Mouse (Mus musculus) MEL (cell line): Measurements from ENCODE around the gene Zdhhc12. TPM values are rescaled to one million over a fixed set of nuclear protein-coding genes. Genes with fewer than 3 reads are reported as not detected.

Experiments used
- DNase-seq: peaks from one replicate; pipeline ENCODE4 v3.0.0; 2011; ENCODE audit warnings: low read depth, low spot score
- H3K27ac ChIP-seq: 2 replicates; pipeline ENCODE4 v1.5.1; 2012; ENCODE audit warnings: low read depth, mild to moderate bottlenecking, control low read depth, low read length, moderate library complexity; ENCODE audit not compliant: control insufficient read depth
- H3K27me3 ChIP-seq, 2 experiments: fragments of 150-350 bp in 1 of 2; sonication (generic) in 1 of 2; 2 replicates each; pipeline ENCODE4 v1.6.1; 2012; ENCODE audit warnings: low read length in 2 of 2, mild to moderate bottlenecking in 2 of 2, improper control_type of control experiment in 1 of 2, moderate library complexity in 1 of 2; ENCODE audit not compliant: insufficient read depth in 2 of 2, control insufficient read depth in 1 of 2
- H3K36me3 ChIP-seq, 2 experiments: 2 replicates each; pipeline ENCODE4 v1.6.1; 2012 to 2014; ENCODE audit warnings: low read length in 2 of 2, improper control_type of control experiment in 1 of 2, inconsistent platforms in 1 of 2, mild to moderate bottlenecking in 1 of 2; ENCODE audit not compliant: insufficient read depth in 2 of 2, control insufficient read depth in 1 of 2
- H3K4me1 ChIP-seq, 2 experiments: fragments of 150-350 bp in 1 of 2; sonication (generic) in 1 of 2; 2 replicates each; pipeline ENCODE4 v1.6.1; 2012; ENCODE audit warnings: low read length in 2 of 2, improper control_type of control experiment in 1 of 2, mild to moderate bottlenecking in 1 of 2; ENCODE audit not compliant: insufficient read depth in 2 of 2, control insufficient read depth in 1 of 2
- H3K4me3 ChIP-seq, 2 experiments: fragments of 150-350 bp in 1 of 2; sonication (generic) in 1 of 2; 2 replicates each; pipeline ENCODE4 v1.5.1; 2012; ENCODE audit warnings: low read depth in 2 of 2, low read length in 2 of 2, mild to moderate bottlenecking in 2 of 2, moderate library complexity in 2 of 2, control low read depth in 1 of 2, improper control_type of control experiment in 1 of 2; ENCODE audit not compliant: control insufficient read depth in 1 of 2, insufficient read depth in 1 of 2
- H3K79me2 ChIP-seq: 2 replicates; pipeline ENCODE4 v1.6.1; 2012; ENCODE audit warnings: mild to moderate bottlenecking, low read length, moderate library complexity; ENCODE audit not compliant: control insufficient read depth, poor library complexity, insufficient read depth
- H3K9ac ChIP-seq: 2 replicates; pipeline ENCODE4 v1.6.1; 2012; ENCODE audit warnings: low read depth, mild to moderate bottlenecking, control low read depth, low read length, moderate library complexity; ENCODE audit not compliant: control insufficient read depth, poor library complexity, severe bottlenecking
- H3K9me3 ChIP-seq: fragments of 150-350 bp; sonication (generic); replicated peaks from 2 replicates; pipeline ENCODE4 v1.6.1; 2012; ENCODE audit warnings: mild to moderate bottlenecking, low read length, improper control_type of control experiment, moderate library complexity; ENCODE audit not compliant: insufficient read depth
- BHLHE40 ChIP-seq: IDR thresholded peaks from 2 replicates; pipeline ENCODE4 v1.6.1; 2012; ENCODE audit warnings: low read depth, mild to moderate bottlenecking, inconsistent platforms, low read length, improper control_type of control experiment, borderline replicate concordance
- CHD1 ChIP-seq: IDR thresholded peaks from 2 replicates; pipeline ENCODE4 v1.6.1; 2012; ENCODE audit warnings: low read depth, mild to moderate bottlenecking, inconsistent platforms, low read length, improper control_type of control experiment
- CHD2 ChIP-seq: IDR thresholded peaks from 2 replicates; pipeline ENCODE4 v1.6.1; 2011; ENCODE audit warnings: low read length, improper control_type of control experiment
- CTCF ChIP-seq, 3 experiments: IDR thresholded peaks in 2 of 3; conservative IDR thresholded peaks in 1 of 3; 2 replicates each; pipeline ENCODE4 v1.5.1; 2011 to 2012; ENCODE audit warnings: low read length in 3 of 3, low read depth in 2 of 3, mild to moderate bottlenecking in 2 of 3, improper control_type of control experiment in 1 of 3, inconsistent platforms in 1 of 3, mixed read lengths in 1 of 3, moderate library complexity in 1 of 3; ENCODE audit not compliant: control insufficient read depth in 1 of 3, insufficient read depth in 1 of 3, poor library complexity in 1 of 3, severe bottlenecking in 1 of 3
- EP300 ChIP-seq, 2 experiments: IDR thresholded peaks; 2 replicates each; pipeline ENCODE4 v1.6.1; 2011; ENCODE audit warnings: improper control_type of control experiment in 2 of 2, low read length in 2 of 2, low read depth in 1 of 2, mild to moderate bottlenecking in 1 of 2
- GABPA ChIP-seq: IDR thresholded peaks from 2 replicates; pipeline ENCODE4 v1.6.1; 2012; ENCODE audit warnings: low read depth, mild to moderate bottlenecking, inconsistent platforms, low read length, improper control_type of control experiment, moderate library complexity
- GATA1 ChIP-seq: IDR thresholded peaks from 2 replicates; pipeline ENCODE4 v1.6.1; 2011; ENCODE audit warnings: low read depth, low read length, improper control_type of control experiment
- HCFC1 ChIP-seq: IDR thresholded peaks from 2 replicates; pipeline ENCODE4 v1.6.1; 2012; ENCODE audit warnings: low read depth, mild to moderate bottlenecking, inconsistent platforms, low read length, improper control_type of control experiment, moderate library complexity
- JUND ChIP-seq: IDR thresholded peaks from 2 replicates; pipeline ENCODE4 v1.6.1; 2011; ENCODE audit warnings: low read depth, mild to moderate bottlenecking, improper control_type of control experiment, low read length
- KAT2A ChIP-seq: conservative IDR thresholded peaks from 2 replicates; pipeline ENCODE4 v1.6.1; 2012; ENCODE audit warnings: low read depth, low read length, improper control_type of control experiment, inconsistent platforms
- MAZ ChIP-seq: IDR thresholded peaks from 2 replicates; pipeline ENCODE4 v1.6.1; 2012; ENCODE audit warnings: low read depth, mild to moderate bottlenecking, inconsistent platforms, low read length, improper control_type of control experiment
- MEF2A ChIP-seq: IDR thresholded peaks from 2 replicates; pipeline ENCODE4 v1.6.1; 2014; ENCODE audit warnings: low read depth, mild to moderate bottlenecking, inconsistent platforms, low read length, improper control_type of control experiment; ENCODE audit not compliant: poor library complexity, insufficient replicate concordance, severe bottlenecking; ENCODE audit errors: extremely low read depth
- MXI1 ChIP-seq: IDR thresholded peaks from 2 replicates; pipeline ENCODE4 v1.6.1; 2011; ENCODE audit warnings: mild to moderate bottlenecking, low read depth, low read length, improper control_type of control experiment
- MYC ChIP-seq: IDR thresholded peaks from 2 replicates; pipeline ENCODE4 v1.6.1; 2011; ENCODE audit warnings: low read depth, mild to moderate bottlenecking, low read length, improper control_type of control experiment, moderate library complexity
- NELFE ChIP-seq: IDR thresholded peaks from 2 replicates; pipeline ENCODE4 v1.6.1; 2011; ENCODE audit warnings: low read depth, low read length, improper control_type of control experiment
- RAD21 ChIP-seq: IDR thresholded peaks from 2 replicates; pipeline ENCODE4 v1.6.1; 2011; ENCODE audit warnings: mild to moderate bottlenecking, low read depth, low read length, improper control_type of control experiment
- TAL1 ChIP-seq: IDR thresholded peaks from 2 replicates; pipeline ENCODE4 v1.6.1; 2012; ENCODE audit warnings: mild to moderate bottlenecking, inconsistent platforms, low read length, moderate library complexity, mixed read lengths
- TCF12 ChIP-seq: IDR thresholded peaks from 2 replicates; pipeline ENCODE4 v1.6.1; 2014; ENCODE audit warnings: low read depth, mild to moderate bottlenecking, inconsistent platforms, low read length, improper control_type of control experiment, moderate library complexity
- USF2 ChIP-seq, 2 experiments: IDR thresholded peaks; 2 replicates each; pipeline ENCODE4 v1.6.1; 2011 to 2012; ENCODE audit warnings: improper control_type of control experiment in 2 of 2, low read length in 2 of 2, borderline replicate concordance in 1 of 2, inconsistent platforms in 1 of 2, low read depth in 1 of 2, mild to moderate bottlenecking in 1 of 2; ENCODE audit not compliant: insufficient read depth in 1 of 2
- ZC3H11A ChIP-seq: IDR thresholded peaks from 2 replicates; pipeline ENCODE4 v1.6.1; 2012; ENCODE audit warnings: low read depth, mild to moderate bottlenecking, inconsistent platforms, low read length, improper control_type of control experiment
- ZKSCAN1 ChIP-seq: IDR thresholded peaks from 2 replicates; pipeline ENCODE4 v1.6.1; 2012; ENCODE audit warnings: low read depth, mild to moderate bottlenecking, inconsistent platforms, low read length, improper control_type of control experiment, moderate library complexity
- ZMIZ1 ChIP-seq: IDR thresholded peaks from 2 replicates; pipeline ENCODE4 v1.6.1; 2012; ENCODE audit warnings: low read depth, mild to moderate bottlenecking, inconsistent platforms, low read length, improper control_type of control experiment, moderate library complexity
- polyA plus RNA-seq, 2 experiments: library from polyadenylated mRNA; stranded (reverse) in 1 of 2; unstranded in 1 of 2; fragments of >175 nt in 1 of 2; fragments of >200 nt in 1 of 2; gene quantifications; 2 replicates each; pipeline versions ENCODE4 v1.2.1 to v1.2.4; 2012; ENCODE audit warnings: low replicate concordance in 2 of 2, low read depth in 1 of 2; ENCODE audit not compliant: insufficient read length in 2 of 2, insufficient read depth in 1 of 2, missing spikeins in 1 of 2
- total RNA-seq: library from RNA; depleted of rRNA; stranded (reverse); fragments of 300-350 nt; gene quantifications from 2 replicates; pipeline ENCODE4 v1.2.3, GENCODE M21; 2012

Gene Zdhhc12
- total and polyA plus RNA-seq, 3 experiments, result 25.1 to 42.1 TPM; not detected in 1

GRCm38 (mm10) chr2:30080181-30080800, 13.2 kb downstream of the Zdhhc12 start:
- Histone ChIP-seq H3K36me3 (peaks cover 0 to 2% of the 10 kb centered on the region in 2 experiments; a peak in 1 of 4 replicates), H3K9ac (no peak overlapping the region), H3K27me3 (no peaks in the 10 kb centered on the region), H3K9me3 (no peaks in the 10 kb centered on the region), H3K4me3 (no peak overlapping the region), H3K79me2 (no peaks in the 10 kb centered on the region), H3K27ac (no peak overlapping the region), H3K4me1 (peaks cover 0 to 5% of the 10 kb centered on the region in 2 experiments; a peak in 2 of 4 replicates)
- no peak for DNase-seq
- TF ChIP-seq GABPA (no peak), CHD2 (no peak), MAZ (no peak), RAD21 (no peak)

- no peak overlapping the region for H3K27ac ChIP-seq
- peaks cover 0 to 5% of the 10 kb centered on the region in 2 experiments; a peak in 2 of 4 replicates for H3K4me1 ChIP-seq
- H3K9me3 ChIP-seq, result no peaks in the 10 kb centered on the region
- H3K4me3 ChIP-seq, result no peak overlapping the region
- no peak overlapping the region for H3K9ac ChIP-seq
- TF ChIP-seq ZMIZ1 (no peak), GABPA (no peak), EP300 (IDR thresholded peaks at IDR 0.05; ENCODE audit: low read depth in 1 of 2, low read length in 2 of 2) (no peak), MEF2A (no peak), KAT2A (no peak), TAL1 (no peak), GATA1 (no peak), ZC3H11A (no peak), NELFE (no peak), MYC (no peak), JUND (no peak), CHD1 (no peak), HCFC1 (no peak), USF2 (IDR thresholded peaks at IDR 0.05; ENCODE audit: borderline replicate concordance in 1 of 2, insufficient read depth in 1 of 2, low read depth in 1 of 2, low read length in 2 of 2) (no peak), TCF12 (no peak), MXI1 (no peak), BHLHE40 (no peak), ZKSCAN1 (no peak), CTCF (IDR thresholded peaks at IDR 0.05 in 2 of 3, conservative IDR thresholded peaks at IDR 0.05 in 1 of 3; ENCODE audit: control insufficient read depth in 1 of 3, insufficient read depth in 1 of 3, low read depth in 2 of 3, low read length in 3 of 3, poor library complexity in 1 of 3, severe bottlenecking in 1 of 3) (no peak)
- H3K27me3 ChIP-seq, result no peaks in the 10 kb centered on the region
- no peak for DNase-seq
- H3K79me2 ChIP-seq, result no peaks in the 10 kb centered on the region
- peaks cover 0 to 2% of the 10 kb centered on the region in 2 experiments; a peak in 1 of 4 replicates for H3K36me3 ChIP-seq
Observed at GRCm38 (mm10) chr2:30078760-30079159, 14.7 kb downstream of the Zdhhc12 start.
